In the genomic region with DNA sequence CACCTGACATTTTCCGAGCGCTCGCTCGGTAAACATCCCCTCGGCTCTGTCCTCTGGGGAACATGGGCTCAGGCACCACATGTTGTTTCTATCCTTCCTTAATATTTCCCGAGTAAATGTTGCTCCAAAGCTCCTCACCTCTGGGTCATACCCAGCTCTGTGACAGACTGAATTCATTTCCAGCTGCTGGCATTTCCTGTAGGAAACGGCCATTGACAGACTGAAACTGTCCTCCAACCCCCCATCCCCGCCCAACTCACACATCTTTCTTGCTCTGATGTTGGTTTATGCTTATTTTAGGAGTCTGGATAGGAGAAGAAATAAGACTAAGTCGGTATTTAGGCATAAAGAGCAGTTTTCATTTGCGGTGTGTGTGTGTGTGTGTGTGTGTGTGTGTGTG, we compare ENCODE assay signal across 17 mouse cellular contexts.
DNase-seq lines count a peak whose midpoint lies in the region; ATAC-seq and TF ChIP-seq lines count a peak whose summit lies in the region.
"Had no signal": no experiment of that assay in that cellular context is flagged by ENCODE, and none has a peak within 500 bp of the region (broad histone marks: within the 10 kb centered on the region; RNA-seq: fewer than 3 reads in every experiment).

No protein-coding gene starts in this region.

- TF ChIP-seq CTCF in midbrain, postnatal 0 days (IDR thresholded peaks at IDR 0.05) = no peak

- peak overlapping the region; percentile 57; the same call in 1 of the 2 replicates for H3K27ac ChIP-seq in forebrain, embryonic 10.5 days
- H3K27ac ChIP-seq in forebrain, embryonic 14.5 days (ENCODE audit: low read depth, low read length) = no peak overlapping the region
- peak overlapping the region; percentile 52; the same call in 1 of the 2 replicates for H3K27ac ChIP-seq in kidney, embryonic 16.5 days (ENCODE audit: low read length)
- H3K27ac ChIP-seq in midbrain, embryonic 13.5 days = no peak overlapping the region
- H3K27ac ChIP-seq in midbrain, postnatal 0 days (ENCODE audit: low read depth, low read length) = no peak overlapping the region
- H3K27ac ChIP-seq: hindbrain, embryonic 12.5 days; liver, embryonic 13.5 days had no signal

- no peak overlapping the region for H3K4me3 ChIP-seq in forebrain, embryonic 10.5 days
- H3K4me3 ChIP-seq in forebrain, embryonic 14.5 days (ENCODE audit: low read depth, low read length) = no peak overlapping the region
- H3K4me3 ChIP-seq in kidney, embryonic 16.5 days (ENCODE audit: low read length) = no peak overlapping the region
- H3K4me3 ChIP-seq in midbrain, embryonic 13.5 days (replicated peaks) = no peak overlapping the region
- H3K4me3 ChIP-seq in midbrain, postnatal 0 days (ENCODE audit: low read depth, low read length) = no peak overlapping the region
- H3K4me3 ChIP-seq: erythroblast, embryonic 14.5 days; heart, embryonic 13.5 days; hindbrain, embryonic 12.5 days; liver, embryonic 13.5 days had no signal

- peaks cover 15% of the 10 kb centered on the region for H3K9me3 ChIP-seq in forebrain, embryonic 10.5 days
- H3K9me3 ChIP-seq in forebrain, embryonic 14.5 days (replicated peaks; ENCODE audit: control insufficient read depth, low read length) = no peaks in the 10 kb centered on the region; the same call in 1 of the 2 replicates
- 0 out of 2 replicates have a peak, but pooled peaks cover 4% of the 10 kb centered on the region for H3K9me3 ChIP-seq in kidney, embryonic 16.5 days (ENCODE audit: low read length)
- 0 out of 2 replicates have a peak, but pooled peaks cover 6% of the 10 kb centered on the region for H3K9me3 ChIP-seq in midbrain, embryonic 13.5 days
- no peaks in the 10 kb centered on the region for H3K9me3 ChIP-seq in midbrain, postnatal 0 days (ENCODE audit: low read length)
- H3K9me3 ChIP-seq: hindbrain, embryonic 12.5 days had no signal

- WGBS in forebrain, embryonic 10.5 days = 86% methylated on average over 10 of the region's 10 CpGs
- WGBS in forebrain, embryonic 14.5 days = 92% methylated on average over 10 of the region's 10 CpGs
- 60% methylated on average over 10 of the region's 10 CpGs for WGBS in kidney, embryonic 16.5 days
- WGBS in midbrain, embryonic 13.5 days = 85% methylated on average over 10 of the region's 10 CpGs
- 76% methylated on average over 10 of the region's 10 CpGs for WGBS in midbrain, postnatal 0 days

- no peak for DNase-seq in forebrain, embryonic 10.5 days (ENCODE audit: extremely low spot score, low spot score)
- DNase-seq in forebrain, embryonic 14.5 days (ENCODE audit: low spot score) = no peak
- no peak for DNase-seq in kidney, adult 18-20 months
- no peak for DNase-seq in midbrain, postnatal 0 days (ENCODE audit: low spot score)
- no peak for DNase-seq in layer of hippocampus, adult 9-11 months
- DNase-seq: adrenal gland, postnatal 36 days; cerebellum, postnatal 10 days; embryo, embryonic 11 days; gastrocnemius, postnatal 25 days; liver, embryonic 13.5 days had no signal

- no peak for ATAC-seq in forebrain, embryonic 14.5 days
- ATAC-seq in kidney, embryonic 16.5 days (ENCODE audit: low FRiP score, low TSS enrichment) = 0 out of 2 replicates have a peak, but pooled peaks have one; percentile 50
- 0 out of 2 replicates have a peak, but pooled peaks have one; percentile 27 for ATAC-seq in midbrain, embryonic 13.5 days
- ATAC-seq in midbrain, postnatal 0 days (ENCODE audit: low FRiP score) = no peak
- no peak for ATAC-seq in inflammation-experienced regulatory T-cells, adult 6 months
- ATAC-seq: intestine, postnatal 0 days had no signal

- peaks cover 38% of the 10 kb centered on the region for H3K4me1 ChIP-seq in forebrain, embryonic 10.5 days
- H3K4me1 ChIP-seq in forebrain, embryonic 14.5 days (ENCODE audit: control insufficient read depth, insufficient read depth, low read length) = no peaks in the 10 kb centered on the region
- peaks cover 11% of the 10 kb centered on the region for H3K4me1 ChIP-seq in kidney, embryonic 16.5 days (ENCODE audit: insufficient read depth, low read length)
- H3K4me1 ChIP-seq in midbrain, embryonic 13.5 days (replicated peaks) = peaks cover 12% of the 10 kb centered on the region
- H3K4me1 ChIP-seq in midbrain, postnatal 0 days (ENCODE audit: insufficient read depth, low read length) = no peaks in the 10 kb centered on the region
- H3K4me1 ChIP-seq: liver, embryonic 13.5 days had no signal

- no peak overlapping the region for H3K4me2 ChIP-seq in forebrain, embryonic 14.5 days (ENCODE audit: low read length)
- H3K4me2 ChIP-seq in kidney, embryonic 16.5 days (replicated peaks; ENCODE audit: low read depth, low read length) = no peak overlapping the region
- no peak overlapping the region for H3K4me2 ChIP-seq in midbrain, embryonic 13.5 days (replicated peaks)
- no peak overlapping the region for H3K4me2 ChIP-seq in midbrain, postnatal 0 days (ENCODE audit: low read depth, low read length, poor library complexity, severe bottlenecking)
- H3K4me2 ChIP-seq: heart, embryonic 13.5 days; hindbrain, embryonic 12.5 days; liver, embryonic 13.5 days had no signal

- peaks cover 4% of the 10 kb centered on the region for H3K36me3 ChIP-seq in forebrain, embryonic 10.5 days (replicated peaks)
- no peaks in the 10 kb centered on the region for H3K36me3 ChIP-seq in forebrain, embryonic 14.5 days (ENCODE audit: control insufficient read depth, insufficient read depth, low read length)
- H3K36me3 ChIP-seq in kidney, embryonic 16.5 days (ENCODE audit: insufficient read depth, low read length) = no peaks in the 10 kb centered on the region
- no peaks in the 10 kb centered on the region for H3K36me3 ChIP-seq in midbrain, embryonic 13.5 days
- H3K36me3 ChIP-seq in midbrain, postnatal 0 days (ENCODE audit: insufficient read depth, low read length) = no peaks in the 10 kb centered on the region
- H3K36me3 ChIP-seq: heart, embryonic 13.5 days; hindbrain, embryonic 12.5 days; liver, embryonic 13.5 days had no signal

- H3K9ac ChIP-seq in forebrain, embryonic 14.5 days (ENCODE audit: low read length) = no peak overlapping the region
- H3K9ac ChIP-seq in kidney, embryonic 16.5 days (replicated peaks; ENCODE audit: low read length) = no peak overlapping the region
- no peak overlapping the region for H3K9ac ChIP-seq in midbrain, embryonic 13.5 days (replicated peaks)
- no peak overlapping the region for H3K9ac ChIP-seq in midbrain, postnatal 0 days (replicated peaks; ENCODE audit: low read length, poor library complexity, severe bottlenecking)
- H3K9ac ChIP-seq: heart, embryonic 13.5 days; hindbrain, embryonic 12.5 days; liver, embryonic 13.5 days had no signal

- H3K27me3 ChIP-seq in forebrain, embryonic 10.5 days (ENCODE audit: poor library complexity, severe bottlenecking) = peaks cover 12% of the 10 kb centered on the region
- H3K27me3 ChIP-seq in forebrain, embryonic 14.5 days (replicated peaks; ENCODE audit: control insufficient read depth, insufficient read depth, low read length) = no peaks in the 10 kb centered on the region
- H3K27me3 ChIP-seq in kidney, embryonic 16.5 days (ENCODE audit: insufficient read depth, low read length) = no peaks in the 10 kb centered on the region
- H3K27me3 ChIP-seq in midbrain, embryonic 13.5 days = peaks cover 10% of the 10 kb centered on the region; the same call in 1 of the 2 replicates
- no peaks in the 10 kb centered on the region for H3K27me3 ChIP-seq in midbrain, postnatal 0 days (ENCODE audit: insufficient read depth, low read length)
- H3K27me3 ChIP-seq: heart, embryonic 13.5 days; liver, embryonic 13.5 days had no signal

Comparison
In these comparisons a context has a peak if more than half of its experiments do, and no peak if none do; other contexts are left out.
1. H3K27ac ChIP-seq: peak in forebrain, embryonic 10.5 days (single experiment) and kidney, embryonic 16.5 days (single experiment); none in forebrain, embryonic 14.5 days (single experiment), midbrain, embryonic 13.5 days (single experiment) and midbrain, postnatal 0 days (single experiment).
2. ATAC-seq: peak in kidney, embryonic 16.5 days (single experiment) and midbrain, embryonic 13.5 days (single experiment); none in forebrain, embryonic 14.5 days (single experiment), midbrain, postnatal 0 days (single experiment) and inflammation-experienced regulatory T-cells, adult 6 months (single experiment).